ENCODE assay signal across 11 mouse cellular contexts in the genomic region with DNA sequence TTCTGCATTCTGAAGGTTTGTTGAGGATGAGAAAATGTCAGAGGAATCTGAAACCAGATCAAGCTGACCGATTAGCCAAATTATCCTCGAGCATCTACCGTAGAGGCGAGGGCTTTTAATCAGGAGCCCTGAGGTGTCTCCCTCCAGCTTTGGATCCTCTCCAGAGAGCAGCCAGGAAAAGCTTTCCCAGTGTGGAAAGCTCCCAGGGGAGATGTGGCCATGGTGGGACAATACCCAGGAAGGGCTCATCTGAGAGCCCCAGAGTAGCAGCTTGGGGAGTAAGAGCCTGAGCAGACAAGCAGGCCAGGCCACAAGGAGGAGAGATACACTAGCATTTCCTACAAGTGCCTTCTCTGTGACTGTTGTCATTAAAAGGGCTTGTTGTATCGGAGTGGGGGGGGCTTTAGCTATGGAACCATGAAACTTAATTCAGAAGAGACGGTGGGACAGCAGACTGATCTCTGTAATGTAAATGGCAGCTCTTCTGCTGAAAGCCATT.
DNase-seq lines count a peak whose midpoint lies in the region; ATAC-seq lines count a peak whose summit lies in the region.
"Had no signal": no experiment of that assay in that cellular context is flagged by ENCODE, and none has a peak within 500 bp of the region (broad histone marks: within the 10 kb centered on the region; RNA-seq: fewer than 3 reads in every experiment).

No protein-coding gene starts in this region.

- H3K9me3 ChIP-seq in forebrain, embryonic 11.5 days (ENCODE audit: control insufficient read depth, low read length): no peaks in the 10 kb centered on the region
- no peaks in the 10 kb centered on the region for H3K9me3 ChIP-seq in hindbrain, embryonic 12.5 days (replicated peaks)
- no peaks in the 10 kb centered on the region for H3K9me3 ChIP-seq in midbrain, embryonic 16.5 days (replicated peaks; ENCODE audit: control insufficient read depth, low read length, poor library complexity, severe bottlenecking)
- no peaks in the 10 kb centered on the region for H3K9me3 ChIP-seq in kidney, embryonic 16.5 days (ENCODE audit: low read length)

- 0 out of 2 replicates have a peak, but pooled peaks have one; percentile 2 for ATAC-seq in forebrain, embryonic 11.5 days (replicated peaks; ENCODE audit: low FRiP score)
- peak; percentile 57 for ATAC-seq in hindbrain, embryonic 12.5 days (ENCODE audit: low FRiP score)
- ATAC-seq in midbrain, embryonic 16.5 days: no peak
- no peak for ATAC-seq in kidney, embryonic 16.5 days (ENCODE audit: low FRiP score, low TSS enrichment)

- WGBS in forebrain, embryonic 11.5 days: 32% methylated on average over 6 of the region's 6 CpGs
- WGBS in hindbrain, embryonic 12.5 days: 37% methylated on average over 6 of the region's 6 CpGs
- WGBS in midbrain, embryonic 16.5 days: 23% methylated on average over 6 of the region's 6 CpGs
- WGBS in kidney, embryonic 16.5 days: 49% methylated on average over 6 of the region's 6 CpGs

- intact Hi-C loops in heart, postnatal 36 days (cut with DNase I): loop anchor here (5.0 to 10.0 kb wide), 3 partner anchors 37 to 823 kb away; no protein-coding TSS in a partner anchor

- peak overlapping the region; percentile 66 for H3K27ac ChIP-seq in forebrain, embryonic 11.5 days (ENCODE audit: low read depth, low read length)
- peak overlapping the region; percentile 88 for H3K27ac ChIP-seq in hindbrain, embryonic 12.5 days
- peak overlapping the region; percentile 56 for H3K27ac ChIP-seq in midbrain, embryonic 16.5 days (ENCODE audit: low read length)
- no peak overlapping the region for H3K27ac ChIP-seq in kidney, embryonic 16.5 days (ENCODE audit: low read length)
- H3K27ac ChIP-seq: liver, embryonic 14.5 days had no signal

- H3K36me3 ChIP-seq in forebrain, embryonic 11.5 days (ENCODE audit: control insufficient read depth, insufficient read depth, low read length): no peaks in the 10 kb centered on the region
- H3K36me3 ChIP-seq in hindbrain, embryonic 12.5 days: no peaks in the 10 kb centered on the region
- no peaks in the 10 kb centered on the region for H3K36me3 ChIP-seq in midbrain, embryonic 16.5 days (ENCODE audit: control insufficient read depth, insufficient read depth, low read length)
- H3K36me3 ChIP-seq in kidney, embryonic 16.5 days (ENCODE audit: insufficient read depth, low read length): no peaks in the 10 kb centered on the region

- no peak overlapping the region; the same call in 1 of the 2 replicates for H3K4me2 ChIP-seq in forebrain, embryonic 11.5 days (ENCODE audit: low read depth, low read length, severe bottlenecking)
- H3K4me2 ChIP-seq in hindbrain, embryonic 12.5 days (replicated peaks): peak overlapping the region; percentile 15; the same call in 1 of the 2 replicates
- H3K4me2 ChIP-seq in midbrain, embryonic 16.5 days (ENCODE audit: low read length): no peak overlapping the region
- H3K4me2 ChIP-seq in kidney, embryonic 16.5 days (replicated peaks; ENCODE audit: low read depth, low read length): no peak overlapping the region

- no peak overlapping the region for H3K4me3 ChIP-seq in forebrain, embryonic 11.5 days (ENCODE audit: low read depth, low read length)
- no peak overlapping the region for H3K4me3 ChIP-seq in hindbrain, embryonic 12.5 days
- no peak overlapping the region for H3K4me3 ChIP-seq in midbrain, embryonic 16.5 days (ENCODE audit: low read depth, low read length)
- H3K4me3 ChIP-seq in kidney, embryonic 16.5 days (ENCODE audit: low read length): no peak overlapping the region

- peak; percentile 31 to 32 for DNase-seq in heart, adult 18-20 months
- no peak for DNase-seq in heart, postnatal 36 days
- peak; percentile 54 for DNase-seq in forebrain, embryonic 11.5 days (ENCODE audit: low spot score)
- DNase-seq in left cerebral cortex, adult 18-20 months (ENCODE audit: low spot score in 2 of 2): no peak
- no peak for DNase-seq in urinary bladder, postnatal 25 days (ENCODE audit: low spot score)
- DNase-seq: kidney, adult 11 months; thymus, postnatal 4 days had no signal

- H3K9ac ChIP-seq in forebrain, embryonic 11.5 days (ENCODE audit: low read length): no peak overlapping the region; the same call in 1 of the 2 replicates
- H3K9ac ChIP-seq in hindbrain, embryonic 12.5 days: 0 out of 2 replicates have a peak overlapping the region, but pooled peaks have one; percentile 2
- H3K9ac ChIP-seq in midbrain, embryonic 16.5 days (ENCODE audit: low read depth, low read length): peak overlapping the region; percentile 7; the same call in 1 of the 2 replicates
- H3K9ac ChIP-seq in kidney, embryonic 16.5 days (replicated peaks; ENCODE audit: low read length): no peak overlapping the region
- H3K9ac ChIP-seq: liver, embryonic 14.5 days had no signal

- no peaks in the 10 kb centered on the region for H3K27me3 ChIP-seq in forebrain, embryonic 11.5 days (ENCODE audit: control insufficient read depth, insufficient read depth, low read length)
- H3K27me3 ChIP-seq in hindbrain, embryonic 12.5 days: no peaks in the 10 kb centered on the region
- no peaks in the 10 kb centered on the region for H3K27me3 ChIP-seq in midbrain, embryonic 16.5 days (ENCODE audit: control insufficient read depth, insufficient read depth, low read depth, low read length)
- H3K27me3 ChIP-seq in kidney, embryonic 16.5 days (ENCODE audit: insufficient read depth, low read length): no peaks in the 10 kb centered on the region

- peaks cover 23% of the 10 kb centered on the region; the same call in 1 of the 2 replicates for H3K4me1 ChIP-seq in forebrain, embryonic 11.5 days (replicated peaks; ENCODE audit: control insufficient read depth, insufficient read depth, low read length)
- peaks cover 47% of the 10 kb centered on the region for H3K4me1 ChIP-seq in hindbrain, embryonic 12.5 days
- H3K4me1 ChIP-seq in midbrain, embryonic 16.5 days (ENCODE audit: control insufficient read depth, insufficient read depth, low read length): peaks cover 34% of the 10 kb centered on the region
- peaks cover 17% of the 10 kb centered on the region for H3K4me1 ChIP-seq in kidney, embryonic 16.5 days (ENCODE audit: insufficient read depth, low read length)

Comparison
In these comparisons a context has a peak if more than half of its experiments do, and no peak if none do; other contexts are left out.
1. DNase-seq: peak in heart, adult 18-20 months (2 of 2) and forebrain, embryonic 11.5 days (single experiment); none in heart, postnatal 36 days (0 of 2), left cerebral cortex, adult 18-20 months (0 of 2) and urinary bladder, postnatal 25 days (single experiment).
2. ATAC-seq: peak in forebrain, embryonic 11.5 days (single experiment) and hindbrain, embryonic 12.5 days (single experiment); none in midbrain, embryonic 16.5 days (single experiment) and kidney, embryonic 16.5 days (single experiment).
3. H3K9ac ChIP-seq: peak in hindbrain, embryonic 12.5 days (single experiment) and midbrain, embryonic 16.5 days (single experiment); none in forebrain, embryonic 11.5 days (single experiment) and kidney, embryonic 16.5 days (single experiment).